ENCODE assay signal across 8 mouse cellular contexts in genomic region chr6:98005566-98005965, GRCm38 (mm10).
DNase-seq lines count a peak whose midpoint lies in the region; ATAC-seq and TF ChIP-seq lines count a peak whose summit lies in the region.

No protein-coding gene starts in this region.

- H3K4me1 ChIP-seq in MEL (ENCODE audit: control insufficient read depth in 1 of 2, insufficient read depth in 2 of 2, low read length in 2 of 2), result no peaks in the 10 kb centered on the region

- intact Hi-C loops in heart, postnatal 10 days (cut with DNase I), result loop anchor here (10.0 kb wide), 2 partner anchors 481 to 731 kb away; no protein-coding TSS in a partner anchor
- intact Hi-C loops in heart, postnatal 25 days (cut with DNase I), result loop anchor here (10.0 kb wide), 2 partner anchors 151 to 751 kb away; partner anchors contain the start of gene Lmod3
- intact Hi-C loops in left cerebral cortex, postnatal 36 days (cut with DNase I), result loop anchor here (1.0 kb wide), 1 partner anchor 244 kb away; no protein-coding TSS in a partner anchor

- TF ChIP-seq CTCF in MEL (IDR thresholded peaks at IDR 0.05 in 2 of 3, conservative IDR thresholded peaks at IDR 0.05 in 1 of 3; ENCODE audit: control insufficient read depth in 1 of 3, insufficient read depth in 1 of 3, low read depth in 2 of 3, low read length in 3 of 3, poor library complexity in 1 of 3, severe bottlenecking in 1 of 3), result peak; percentile 76 to 82 (median 79)

- no peaks in the 10 kb centered on the region for H3K27me3 ChIP-seq in MEL (ENCODE audit: control insufficient read depth in 1 of 2, insufficient read depth in 2 of 2, low read length in 2 of 2)

- DNase-seq in heart, postnatal 10 days, result peak; percentile 31 to 62
- DNase-seq in heart, postnatal 25 days (ENCODE audit: low spot score), result no peak
- DNase-seq in 3T3-L1 (ENCODE audit: low read depth, low spot score) (peak; percentile 58), MEL (ENCODE audit: low read depth, low spot score) (peak; percentile 73)
- DNase-seq in retina, postnatal 1 day, result peak; percentile 43
- DNase-seq in right cerebral cortex, postnatal 10 days (ENCODE audit: low spot score in 2 of 2), result no peak
- DNase-seq in left cerebral cortex, postnatal 36 days (ENCODE audit: low spot score in 2 of 2), result no peak

- no peaks in the 10 kb centered on the region for H3K9me3 ChIP-seq in MEL (replicated peaks; ENCODE audit: insufficient read depth, low read length)

- peak; percentile 78 for ATAC-seq in granulocyte monocyte progenitor cell, adult 5-6 weeks (replicated peaks; ENCODE audit: poor library complexity, severe bottlenecking)

- H3K79me2 ChIP-seq in MEL (ENCODE audit: control insufficient read depth, insufficient read depth, low read length, poor library complexity), result no peaks in the 10 kb centered on the region

- no peak overlapping the region for H3K9ac ChIP-seq in MEL (ENCODE audit: control insufficient read depth, low read depth, low read length, poor library complexity, severe bottlenecking)

- H3K36me3 ChIP-seq in MEL (ENCODE audit: control insufficient read depth in 1 of 2, insufficient read depth in 2 of 2, low read length in 2 of 2), result no peaks in the 10 kb centered on the region

- TF ChIP-seq RAD21 in MEL (IDR thresholded peaks at IDR 0.05; ENCODE audit: low read depth, low read length), result peak; percentile 64

- H3K4me3 ChIP-seq in MEL (ENCODE audit: control insufficient read depth in 1 of 2, insufficient read depth in 1 of 2, low read depth in 2 of 2, low read length in 2 of 2), result no peak overlapping the region

- TF ChIP-seq POLR2A in MEL (IDR thresholded peaks at IDR 0.05; ENCODE audit: control insufficient read depth in 1 of 2, insufficient read depth in 1 of 2, low read depth in 1 of 2, low read length in 2 of 2, poor library complexity in 1 of 2), result no peak

- no peak for TF ChIP-seq EP300 in MEL (IDR thresholded peaks at IDR 0.05; ENCODE audit: low read depth in 1 of 2, low read length in 2 of 2)

- H3K27ac ChIP-seq in MEL (ENCODE audit: control insufficient read depth, low read depth, low read length), result no peak overlapping the region

TF ChIP-seq in MEL, 35 proteins besides CTCF, POLR2A, EP300 and RAD21:
- TF ChIP-seq ZC3H11A (IDR thresholded peaks at IDR 0.05; ENCODE audit: low read depth, low read length), result peak; percentile 56
- peak; percentile 70 for TF ChIP-seq SMC3 (IDR thresholded peaks at IDR 0.05; ENCODE audit: low read depth, low read length)
- no peak for TF ChIP-seq GABPA (IDR thresholded peaks at IDR 0.05; ENCODE audit: low read depth, low read length)
- TF ChIP-seq BHLHE40 (IDR thresholded peaks at IDR 0.05; ENCODE audit: borderline replicate concordance, low read depth, low read length), result no peak

Comparison
In these comparisons a context has a peak if more than half of its experiments do, and no peak if none do; other contexts are left out.
1. DNase-seq: peak in heart, postnatal 10 days (2 of 2), 3T3-L1 (single experiment), MEL (single experiment) and retina, postnatal 1 day (single experiment); none in heart, postnatal 25 days (single experiment), right cerebral cortex, postnatal 10 days (0 of 2) and left cerebral cortex, postnatal 36 days (0 of 2).